In genomic region chr9:106357167-106357566, GRCm38 (mm10) we compare ENCODE assay signal across 20 mouse cellular contexts. TPM values are rescaled to one million over a fixed set of nuclear protein-coding genes. Genes with fewer than 3 reads are reported as not detected.
DNase-seq lines count a peak whose midpoint lies in the region; ATAC-seq lines count a peak whose summit lies in the region.
"Had no signal": no experiment of that assay in that cellular context is flagged by ENCODE, and none has a peak within 500 bp of the region (broad histone marks: within the 10 kb centered on the region; RNA-seq: fewer than 3 reads in every experiment).

No protein-coding gene starts in this region.

- H3K4me1 ChIP-seq in kidney, embryonic 16.5 days (ENCODE audit: insufficient read depth, low read length) = peaks cover 25% of the 10 kb centered on the region
- peaks cover 83% of the 10 kb centered on the region for H3K4me1 ChIP-seq in embryonic facial prominence, embryonic 13.5 days
- H3K4me1 ChIP-seq in limb, embryonic 11.5 days (ENCODE audit: control insufficient read depth, insufficient read depth, low read length) = peaks cover 59% of the 10 kb centered on the region
- H3K4me1 ChIP-seq in stomach, embryonic 16.5 days (ENCODE audit: control insufficient read depth, insufficient read depth, low read length) = peaks cover 27% of the 10 kb centered on the region
- H3K4me1 ChIP-seq: forebrain, embryonic 15.5 days had no signal

- H3K36me3 ChIP-seq in kidney, embryonic 16.5 days (ENCODE audit: insufficient read depth, low read length) = no peaks in the 10 kb centered on the region
- no peaks in the 10 kb centered on the region for H3K36me3 ChIP-seq in embryonic facial prominence, embryonic 13.5 days
- H3K36me3 ChIP-seq in limb, embryonic 11.5 days (ENCODE audit: control insufficient read depth, insufficient read depth, low read length) = no peaks in the 10 kb centered on the region
- no peaks in the 10 kb centered on the region for H3K36me3 ChIP-seq in stomach, embryonic 16.5 days (ENCODE audit: control insufficient read depth, insufficient read depth, low read length)
- H3K36me3 ChIP-seq: forebrain, embryonic 15.5 days; heart, embryonic 15.5 days; liver, embryonic 15.5 days; neural tube, embryonic 12.5 days had no signal

- no peaks in the 10 kb centered on the region for H3K9me3 ChIP-seq in kidney, embryonic 16.5 days (ENCODE audit: low read length)
- no peaks in the 10 kb centered on the region for H3K9me3 ChIP-seq in embryonic facial prominence, embryonic 13.5 days
- no peaks in the 10 kb centered on the region for H3K9me3 ChIP-seq in limb, embryonic 11.5 days (ENCODE audit: control insufficient read depth, low read length)
- H3K9me3 ChIP-seq in stomach, embryonic 16.5 days (replicated peaks; ENCODE audit: control insufficient read depth, low read length) = no peaks in the 10 kb centered on the region
- H3K9me3 ChIP-seq: forebrain, embryonic 15.5 days; G1E; heart, embryonic 15.5 days; liver, embryonic 15.5 days; megakaryocyte, embryonic 14.5 days; neural tube, embryonic 12.5 days had no signal

- H3K4me3 ChIP-seq in kidney, embryonic 16.5 days (ENCODE audit: low read length) = no peak overlapping the region
- no peak overlapping the region for H3K4me3 ChIP-seq in embryonic facial prominence, embryonic 13.5 days
- no peak overlapping the region for H3K4me3 ChIP-seq in limb, embryonic 11.5 days (ENCODE audit: low read depth, low read length)
- no peak overlapping the region for H3K4me3 ChIP-seq in stomach, embryonic 16.5 days (replicated peaks; ENCODE audit: low read length)
- H3K4me3 ChIP-seq: erythroblast, embryonic 14.5 days; forebrain, embryonic 15.5 days; gastrocnemius, adult 2 months; heart, embryonic 15.5 days; liver, embryonic 15.5 days; megakaryocyte, embryonic 14.5 days; neural tube, embryonic 12.5 days had no signal

- no peak overlapping the region for H3K4me2 ChIP-seq in kidney, embryonic 16.5 days (replicated peaks; ENCODE audit: low read depth, low read length)
- 0 out of 2 replicates have a peak overlapping the region, but pooled peaks have one; percentile 47 for H3K4me2 ChIP-seq in embryonic facial prominence, embryonic 13.5 days
- H3K4me2 ChIP-seq in limb, embryonic 11.5 days (ENCODE audit: low read depth, severe bottlenecking) = no peak overlapping the region
- no peak overlapping the region for H3K4me2 ChIP-seq in stomach, embryonic 16.5 days (ENCODE audit: low read depth, low read length)
- H3K4me2 ChIP-seq: forebrain, embryonic 15.5 days; heart, embryonic 15.5 days; liver, embryonic 15.5 days; neural tube, embryonic 12.5 days had no signal

- WGBS in kidney, embryonic 16.5 days = 69% methylated on average over 3 of the region's 3 CpGs
- WGBS in embryonic facial prominence, embryonic 13.5 days = 27% methylated on average over 3 of the region's 3 CpGs
- WGBS in limb, embryonic 11.5 days = 22% methylated on average over 3 of the region's 3 CpGs
- 73% methylated on average over 3 of the region's 3 CpGs for WGBS in stomach, embryonic 16.5 days

- DNase-seq in kidney, postnatal 36 days = no peak
- DNase-seq in limb, embryonic 11.5 days (ENCODE audit: low spot score) = peak; percentile 64
- no peak for DNase-seq in natural killer cell, adult 2 months (ENCODE audit: low spot score in 2 of 2)
- no peak for DNase-seq in thymus, adult 18-20 months
- DNase-seq: cerebellum, postnatal 10 days; kidney, adult 11 months; layer of hippocampus, postnatal 36 days had no signal

- H3K27ac ChIP-seq in kidney, embryonic 16.5 days (ENCODE audit: low read length) = peak overlapping the region; percentile 74; the same call in 1 of the 2 replicates
- peak overlapping the region; percentile 98 for H3K27ac ChIP-seq in embryonic facial prominence, embryonic 13.5 days
- peak overlapping the region; percentile 98 for H3K27ac ChIP-seq in limb, embryonic 11.5 days (replicated peaks; ENCODE audit: low read depth, low read length)
- H3K27ac ChIP-seq in stomach, embryonic 16.5 days (ENCODE audit: low read length) = peak overlapping the region; percentile 70; the same call in 1 of the 2 replicates
- H3K27ac ChIP-seq: forebrain, embryonic 15.5 days; gastrocnemius, adult 2 months; heart, embryonic 15.5 days; liver, embryonic 15.5 days; neural tube, embryonic 12.5 days had no signal

- no peak for ATAC-seq in kidney, embryonic 16.5 days (ENCODE audit: low FRiP score, low TSS enrichment)
- no peak for ATAC-seq in embryonic facial prominence, embryonic 13.5 days (ENCODE audit: insufficient number of reproducible peaks, insufficient read depth, low FRiP score, low TSS enrichment, low read depth)
- no peak for ATAC-seq in limb, embryonic 11.5 days (ENCODE audit: insufficient number of reproducible peaks, low FRiP score, low TSS enrichment, low read depth)
- ATAC-seq in stomach, embryonic 16.5 days (ENCODE audit: insufficient read depth, low FRiP score) = no peak
- no peak for ATAC-seq in erythroblast, adult 5-6 weeks (replicated peaks; ENCODE audit: low FRiP score, poor library complexity, severe bottlenecking)
- ATAC-seq: forebrain, embryonic 15.5 days; midbrain, embryonic 16.5 days had no signal

- H3K9ac ChIP-seq in kidney, embryonic 16.5 days (replicated peaks; ENCODE audit: low read length) = no peak overlapping the region
- 0 out of 2 replicates have a peak overlapping the region, but pooled peaks have one; percentile 49 for H3K9ac ChIP-seq in embryonic facial prominence, embryonic 13.5 days
- no peak overlapping the region for H3K9ac ChIP-seq in limb, embryonic 11.5 days (ENCODE audit: low read length)
- no peak overlapping the region for H3K9ac ChIP-seq in stomach, embryonic 16.5 days (ENCODE audit: low read length)
- H3K9ac ChIP-seq: forebrain, embryonic 15.5 days; heart, embryonic 15.5 days; liver, embryonic 15.5 days; neural tube, embryonic 12.5 days had no signal

- H3K27me3 ChIP-seq in kidney, embryonic 16.5 days (ENCODE audit: insufficient read depth, low read length) = no peaks in the 10 kb centered on the region
- H3K27me3 ChIP-seq in embryonic facial prominence, embryonic 13.5 days = no peaks in the 10 kb centered on the region
- H3K27me3 ChIP-seq in limb, embryonic 11.5 days (ENCODE audit: control insufficient read depth, insufficient read depth, low read length) = no peaks in the 10 kb centered on the region
- no peaks in the 10 kb centered on the region for H3K27me3 ChIP-seq in stomach, embryonic 16.5 days (ENCODE audit: control insufficient read depth, insufficient read depth, low read length)
- H3K27me3 ChIP-seq: forebrain, embryonic 15.5 days; heart, embryonic 15.5 days; liver, embryonic 15.5 days; neural tube, embryonic 12.5 days had no signal

RNA-seq across cellular contexts. Expression of gene Dusp7, which starts 11.3 kb away (rescaled TPM):
- 13.6 and 13.7 TPM in 2 replicates for polyA plus RNA-seq in kidney, embryonic 16.5 days (2015; fragmentation: Nextera tagmentation; extraction: Ambion mirVana)
- 40.3 and 40.6 TPM in 2 replicates for polyA plus RNA-seq in embryonic facial prominence, embryonic 13.5 days (2015; fragmentation: Nextera tagmentation; extraction: Ambion mirVana)
- polyA plus RNA-seq in limb, embryonic 11.5 days (2014; fragmentation: Nextera tagmentation; extraction: Ambion mirVana) = 63.4 and 67.4 TPM in 2 replicates
- polyA plus RNA-seq in stomach, embryonic 16.5 days (2015; fragmentation: Nextera tagmentation; extraction: Ambion mirVana) = 14.2 and 14.5 TPM in 2 replicates
- 17.5 and 19.9 TPM in 2 replicates for total RNA-seq in erythroblast, adult 5-6 weeks (2015; ENCODE audit: low replicate concordance)
- 3.3 and 4.3 TPM in 2 replicates for total RNA-seq in erythroblast, adult 5-6 weeks (2017; ENCODE audit: low replicate concordance)
